Mouse (Mus musculus): ENCODE results near the gene Cacna1b. TPM values are rescaled to one million over a fixed set of nuclear protein-coding genes. Genes with fewer than 3 reads are reported as not detected.

Cacna1b gene
- total RNA-seq (2021) = under 1 TPM; 0.05 to 0.42 TPM

DNA sequence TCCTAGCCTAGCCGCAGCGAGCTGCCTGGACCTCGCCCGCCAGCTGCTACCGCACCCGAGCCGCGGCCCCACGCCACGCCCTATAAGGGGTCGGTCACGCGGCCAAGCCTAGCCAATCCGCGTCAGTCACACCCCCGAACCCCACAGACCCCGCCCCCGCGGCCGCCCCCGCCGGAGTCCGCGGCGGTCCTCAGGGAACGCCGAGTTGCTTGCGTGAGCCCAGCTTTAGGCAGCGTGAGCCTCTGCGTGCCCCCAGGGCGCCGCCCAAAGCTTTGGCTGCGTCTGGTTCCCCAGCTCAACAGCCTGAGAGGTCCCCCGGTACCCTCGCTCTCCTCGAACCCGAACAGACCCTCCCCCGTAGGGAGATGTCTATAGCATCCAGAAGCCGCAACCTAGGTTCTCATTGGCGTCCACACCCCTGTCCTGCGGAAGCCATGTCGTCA is at the start of gene Cacna1b:
Cacna1b (minus strand) TSS at position 38 of the 443 bp plus-strand sequence.
- intact Hi-C loops (cut with DNase I) = no loop called here
- peak; percentile 20 to 26 for DNase-seq

DNA sequence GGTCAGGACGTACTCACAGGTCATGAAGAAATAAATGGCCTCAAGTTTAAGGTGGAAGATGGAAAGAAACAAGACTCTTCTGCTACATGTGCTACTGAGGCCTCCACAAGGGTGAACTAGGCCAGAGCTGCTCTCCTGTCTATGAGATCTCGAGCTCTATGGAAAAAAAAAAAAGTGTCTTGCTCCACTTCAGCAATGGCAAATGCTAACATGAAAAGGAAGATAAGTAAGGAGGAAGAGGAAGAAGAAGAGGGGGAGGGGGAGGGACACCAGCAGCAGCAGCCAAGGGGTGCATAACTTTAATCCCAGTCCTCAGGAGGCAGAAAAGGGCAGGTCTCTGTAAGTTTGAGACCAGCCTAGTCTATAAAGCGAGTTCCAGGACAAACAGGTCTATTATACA is 46.8 kb upstream of the Cacna1b start:
- no peak for DNase-seq
- intact Hi-C loops (cut with DNase I) = no loop called here

DNA sequence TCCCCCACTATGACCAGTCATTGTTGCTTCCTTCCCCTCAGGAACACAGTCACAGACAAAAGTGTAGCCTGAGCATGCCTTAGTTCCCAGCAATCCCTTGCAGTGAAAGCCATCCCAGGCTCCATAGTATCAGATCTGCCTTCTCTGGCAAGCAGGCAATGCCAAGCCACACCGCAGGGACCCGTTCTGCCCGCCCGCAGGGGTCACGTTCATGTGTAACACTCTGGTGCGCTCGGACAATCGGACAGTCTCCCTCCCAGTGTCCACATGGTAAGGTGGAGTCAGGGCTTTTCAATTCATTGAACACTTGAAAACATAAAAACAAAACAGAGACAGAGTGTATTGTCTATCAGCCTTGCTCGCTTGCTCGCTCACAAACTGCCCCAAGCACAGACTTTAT is 44.7 kb upstream of the Cacna1b start:
- intact Hi-C loops (cut with DNase I) = no loop called here
- no peak for DNase-seq

DNA sequence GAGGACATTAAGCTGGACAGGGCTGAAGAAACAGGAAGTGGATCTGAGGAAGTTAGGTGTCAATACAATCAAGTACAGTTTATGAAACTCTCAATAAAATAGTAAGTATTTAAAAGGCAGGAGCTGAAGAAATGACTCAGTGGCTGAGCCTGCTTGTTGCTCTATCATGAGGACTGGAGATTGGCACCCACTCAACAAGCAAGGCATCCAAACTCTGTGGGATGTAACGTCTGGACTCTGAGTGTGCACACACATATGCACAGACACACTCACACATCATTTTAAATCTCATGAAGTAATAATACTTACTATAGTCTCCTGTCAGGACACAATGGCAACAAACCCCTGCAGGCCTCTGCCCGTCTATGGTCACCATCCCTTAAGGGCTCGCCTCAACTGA is 44.1 kb upstream of the Cacna1b start:
- DNase-seq = no peak
- intact Hi-C loops (cut with DNase I) = no loop called here

DNA sequence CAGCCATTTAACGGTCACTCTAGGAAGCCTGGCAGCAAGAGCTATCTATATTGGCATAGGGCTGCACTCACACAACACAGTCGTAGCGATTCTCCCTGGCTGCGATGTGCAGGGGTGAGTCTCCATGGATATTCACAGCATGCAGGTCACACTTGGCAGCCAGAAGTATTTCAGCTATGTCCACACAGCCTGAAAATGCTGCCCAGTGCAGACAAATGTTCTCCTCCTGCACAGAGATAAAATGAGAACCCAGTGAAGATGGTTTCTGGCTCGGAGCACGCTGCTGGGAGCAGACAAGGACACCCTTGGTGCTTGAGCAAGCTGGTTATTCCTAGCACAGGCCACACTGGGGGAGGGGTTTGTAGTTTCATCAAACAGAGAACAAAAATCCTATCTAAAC is 43.2 kb upstream of the Cacna1b start:
- DNase-seq = peak; percentile 21 to 31

DNA sequence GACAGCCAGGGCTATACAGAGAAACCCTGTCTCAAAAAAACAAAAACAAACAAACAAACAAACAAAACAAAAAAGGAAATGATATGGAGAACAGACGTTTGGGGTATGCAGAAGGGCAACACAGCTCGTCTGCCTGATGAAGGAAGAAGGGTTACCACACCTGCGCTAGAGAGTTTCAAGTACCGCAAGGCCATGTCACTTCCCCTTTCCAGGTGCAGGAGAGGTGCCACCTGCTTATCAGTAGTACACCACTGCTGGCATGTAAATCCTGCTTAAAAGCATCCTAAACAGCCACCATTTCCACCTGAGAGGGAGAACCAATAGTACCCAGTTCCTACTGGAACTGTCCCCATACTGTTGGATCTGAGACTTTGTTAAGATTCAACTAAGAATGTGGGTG is 42.7 kb upstream of the Cacna1b start:
- intact Hi-C loops (cut with DNase I) = no loop called here
- no peak for DNase-seq

More for the DNA sequence above, 43.2 kb upstream of the Cacna1b start:
- intact Hi-C loops (cut with DNase I) = no loop called here

DNA sequence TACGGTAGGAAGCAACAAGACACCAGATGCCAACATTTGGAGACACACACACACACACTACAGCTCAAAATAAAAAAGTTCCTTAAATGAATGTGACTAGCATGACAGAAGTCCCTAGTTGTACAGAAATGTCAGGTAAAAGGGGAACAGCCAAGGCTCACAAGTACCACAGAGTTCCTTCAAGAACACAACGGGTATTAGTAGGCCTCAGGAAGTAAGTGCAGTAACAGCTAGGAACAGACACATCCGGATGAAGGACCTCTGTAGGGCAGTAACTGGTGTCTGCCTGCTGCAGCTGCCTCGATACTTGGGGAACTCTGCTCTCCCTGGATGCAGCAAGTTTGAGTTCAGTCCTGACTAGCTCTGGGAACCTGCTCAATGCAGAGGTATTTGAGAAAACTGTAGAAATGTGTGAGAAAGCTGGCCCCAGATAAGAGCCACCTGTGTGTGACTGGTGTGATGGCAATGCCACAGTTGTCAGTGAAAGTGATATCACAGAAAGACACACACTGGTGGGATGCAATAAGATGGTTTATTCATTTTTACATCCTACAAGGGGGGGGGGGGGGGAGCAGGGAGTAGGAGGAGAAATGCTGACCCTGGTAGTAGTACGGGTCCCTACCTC is 34.0 kb upstream of the Cacna1b start:
- intact Hi-C loops (cut with DNase I) = no loop called here
- no peak for DNase-seq

DNA sequence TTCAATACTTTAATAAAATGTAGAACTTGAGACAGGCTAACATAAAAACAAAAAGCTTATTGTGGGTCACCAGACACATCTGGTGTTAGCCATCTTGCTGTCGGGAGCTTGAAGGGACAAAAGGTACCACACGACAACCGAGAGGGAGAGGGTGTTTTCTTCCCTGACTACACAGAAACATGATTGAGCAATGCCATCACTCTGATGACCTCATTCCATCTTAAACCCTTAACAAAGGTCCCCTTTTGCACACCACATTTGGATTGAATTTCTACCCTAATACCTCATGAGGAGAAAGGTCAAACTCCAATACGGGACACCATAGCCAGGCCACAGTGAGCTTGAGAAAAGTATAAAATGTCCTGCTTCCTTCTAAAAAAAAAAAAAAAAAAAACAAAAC is 24.3 kb upstream of the Cacna1b start:
- intact Hi-C loops (cut with DNase I) = no loop called here
- no peak for DNase-seq

DNA sequence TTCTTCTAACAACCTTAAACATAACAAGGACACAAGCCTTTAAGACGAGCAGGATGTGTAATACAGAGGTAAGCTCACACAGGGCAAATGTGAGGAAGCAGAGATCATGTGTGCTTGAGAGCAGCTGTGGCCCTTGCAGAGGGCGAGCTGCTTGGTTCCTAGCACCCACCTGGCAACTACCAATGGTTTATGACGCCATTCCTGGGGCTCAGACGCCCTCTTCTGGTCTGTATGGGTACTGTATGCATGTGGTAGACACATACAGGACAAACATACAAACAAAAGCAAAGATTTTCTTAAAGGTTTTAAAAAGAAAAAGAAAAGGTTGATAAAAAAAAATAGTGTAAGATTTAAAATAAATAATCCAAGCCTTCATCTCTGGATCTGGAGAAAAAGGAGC is 18.3 kb upstream of the Cacna1b start:
- intact Hi-C loops (cut with DNase I) = no loop called here
- DNase-seq = no peak

DNA sequence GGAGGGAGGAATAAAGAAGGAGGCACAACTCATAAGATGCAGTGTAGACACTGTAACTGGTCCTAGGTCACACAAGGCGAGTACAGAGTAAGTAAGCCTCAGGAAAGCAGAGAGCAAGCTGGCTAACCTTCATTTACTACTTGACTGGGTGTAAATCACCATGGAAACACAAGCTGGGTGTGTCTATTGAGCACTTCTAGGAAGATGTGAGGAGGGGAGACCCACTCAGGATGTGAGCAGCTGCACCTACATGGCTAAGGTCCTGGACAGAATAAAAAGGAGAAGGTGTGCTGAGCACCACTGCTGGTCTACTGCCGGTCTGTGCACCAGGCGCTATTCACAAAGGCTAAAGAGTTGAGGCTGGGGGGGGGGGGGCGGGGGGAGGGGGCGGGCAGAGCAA is 13.9 kb upstream of the Cacna1b start:
- intact Hi-C loops (cut with DNase I) = no loop called here
- DNase-seq = no peak

DNA sequence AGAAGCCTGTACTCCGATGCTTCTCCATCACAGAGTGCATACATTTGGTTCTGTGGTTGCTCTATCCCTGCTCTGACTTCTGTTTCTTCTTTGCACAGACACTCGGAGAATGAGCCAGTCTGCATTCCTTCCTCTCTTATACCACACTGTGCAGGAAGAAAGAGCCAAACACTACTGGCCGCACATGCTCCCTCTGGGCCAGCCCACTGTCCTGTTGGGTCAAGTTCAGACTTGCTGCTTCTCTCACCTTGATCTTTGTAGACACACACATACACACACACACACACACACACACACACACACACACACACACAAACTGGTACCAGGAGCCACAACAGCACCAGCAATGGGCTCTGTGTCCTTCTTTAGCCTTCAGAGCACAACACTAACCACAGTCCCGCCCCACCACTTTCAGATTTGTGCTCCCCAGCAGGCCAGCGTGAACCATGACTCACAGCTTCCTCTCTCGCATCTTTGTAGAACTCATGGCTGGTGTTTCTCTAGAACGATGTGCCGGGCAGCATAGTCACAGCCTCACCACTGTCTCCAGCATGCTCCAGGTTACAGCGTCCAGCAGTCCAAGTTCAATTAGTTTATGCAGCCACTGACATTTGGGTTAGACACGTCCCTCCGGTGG is 13.1 kb upstream of the Cacna1b start:
- no peak for DNase-seq
- intact Hi-C loops (cut with DNase I) = no loop called here

DNA sequence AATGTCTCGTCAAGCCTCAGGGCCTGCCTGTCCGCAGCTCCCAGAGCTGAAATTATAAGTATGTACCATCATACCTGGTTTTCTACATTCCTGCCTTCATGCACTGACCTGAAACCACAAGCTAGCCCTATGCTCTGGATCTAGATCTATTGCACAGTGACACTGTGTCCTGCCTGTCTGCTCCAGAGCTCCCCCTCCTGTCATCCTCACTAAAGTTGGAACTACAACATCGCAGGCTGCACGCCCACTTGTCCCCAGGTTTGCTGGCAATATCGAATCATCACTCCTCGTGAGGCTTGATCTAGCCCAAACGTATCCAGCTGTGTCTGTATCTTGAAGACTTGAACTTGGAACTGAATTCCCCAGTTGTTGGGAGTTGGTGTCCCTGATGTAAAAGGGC is 11.9 kb upstream of the Cacna1b start:
- DNase-seq = no peak
- intact Hi-C loops (cut with DNase I) = no loop called here

DNA sequence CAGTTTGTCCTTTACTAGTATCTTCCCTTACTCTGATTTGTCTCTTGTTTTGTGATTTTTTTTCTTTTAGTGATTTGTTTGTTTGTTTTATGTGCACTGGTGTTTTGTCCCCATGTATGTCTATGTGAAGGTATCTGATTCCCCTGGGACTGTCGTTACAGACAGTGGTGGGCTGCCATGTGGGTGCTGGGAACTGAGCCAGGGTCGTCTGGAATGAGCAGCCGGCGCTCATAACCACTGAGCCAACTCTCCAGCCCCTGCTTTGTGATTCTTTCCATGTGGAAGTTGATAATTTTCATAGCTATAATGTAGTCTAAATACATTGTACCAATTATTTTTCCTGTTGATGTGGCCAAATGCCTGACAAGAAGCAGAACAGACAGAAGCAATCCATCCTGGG is 7.9 kb upstream of the Cacna1b start:
- intact Hi-C loops (cut with DNase I) = no loop called here
- no peak for DNase-seq

DNA sequence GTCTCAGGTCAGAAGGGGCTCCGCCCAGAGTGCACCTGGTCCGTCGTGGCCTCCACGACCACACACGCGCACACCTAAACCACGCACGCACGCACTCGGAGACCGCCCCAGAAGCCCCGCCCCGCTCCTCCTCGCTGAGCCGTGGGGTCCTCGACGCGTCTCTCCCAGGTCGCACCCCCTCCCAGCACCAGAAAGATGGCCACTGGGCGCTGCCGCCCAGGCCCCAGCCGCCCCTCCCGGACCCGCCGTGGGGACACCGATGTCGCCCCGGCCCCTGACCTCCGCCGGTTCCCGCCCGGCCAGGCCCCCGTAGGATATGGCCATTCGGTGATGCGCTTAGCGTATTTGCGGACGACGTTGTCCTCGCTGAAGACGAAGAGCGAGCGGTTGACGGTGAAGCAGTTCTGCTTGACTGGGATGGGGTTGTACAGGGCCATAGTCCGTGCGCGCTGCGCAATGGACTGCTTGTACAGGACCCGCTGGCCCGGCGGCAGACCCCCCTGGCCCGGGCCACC is 449 bp downstream of the Cacna1b start:
- intact Hi-C loops (cut with DNase I) = no loop called here
- DNase-seq = no peak

DNA sequence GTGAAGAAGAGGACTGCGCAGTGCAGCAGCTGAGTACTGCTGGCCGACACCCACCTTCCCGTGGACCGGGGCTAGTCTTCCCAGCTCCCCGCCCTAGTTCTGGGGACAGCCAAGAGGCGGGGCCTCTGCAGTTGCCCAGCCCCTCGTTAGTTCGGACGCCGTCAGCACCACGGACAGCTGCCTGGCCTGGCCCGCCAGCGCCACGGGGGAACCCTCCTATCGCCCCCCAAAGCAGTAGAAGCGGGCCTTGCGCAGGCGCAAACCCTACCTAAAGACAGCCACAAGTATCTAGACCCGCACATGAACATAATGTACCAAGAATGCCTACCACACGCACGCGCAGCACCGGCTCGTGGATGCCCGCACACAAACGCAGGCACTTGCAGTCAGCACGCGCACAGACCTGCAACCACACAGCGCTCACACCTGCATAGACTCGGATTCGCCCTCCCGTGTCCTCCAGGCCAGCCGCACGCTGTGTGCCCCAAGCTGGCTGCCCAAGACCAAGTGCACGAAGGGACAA is 968 bp downstream of the Cacna1b start:
- peak; percentile 56 to 61 for DNase-seq
- intact Hi-C loops (cut with DNase I) = no loop called here

DNA sequence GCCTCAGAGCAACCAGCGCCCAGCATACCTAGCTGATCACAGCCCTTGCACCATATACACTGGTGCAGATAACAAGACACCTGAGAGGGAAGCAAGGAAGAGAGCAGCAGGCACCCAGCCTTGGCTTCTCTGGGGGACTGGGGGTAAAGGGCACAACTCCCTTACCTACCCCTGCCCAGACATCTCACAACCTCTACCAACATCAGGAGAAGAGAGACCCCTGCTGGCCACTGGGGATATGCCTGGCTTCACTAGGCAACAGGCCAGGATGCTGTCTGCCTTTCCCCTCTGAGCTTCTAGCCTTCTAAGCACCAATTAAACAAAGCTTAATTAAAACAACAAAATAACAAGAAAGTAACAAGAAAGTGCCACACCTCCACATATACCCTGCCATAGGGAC is 7.7 kb downstream of the Cacna1b start:
- intact Hi-C loops (cut with DNase I) = loop anchor here (1.0 to 10.0 kb wide), 3 partner anchors 181 to 460 kb away; partner anchors contain the start of gene Il1f10
- DNase-seq = peak; percentile 30 to 55

DNA sequence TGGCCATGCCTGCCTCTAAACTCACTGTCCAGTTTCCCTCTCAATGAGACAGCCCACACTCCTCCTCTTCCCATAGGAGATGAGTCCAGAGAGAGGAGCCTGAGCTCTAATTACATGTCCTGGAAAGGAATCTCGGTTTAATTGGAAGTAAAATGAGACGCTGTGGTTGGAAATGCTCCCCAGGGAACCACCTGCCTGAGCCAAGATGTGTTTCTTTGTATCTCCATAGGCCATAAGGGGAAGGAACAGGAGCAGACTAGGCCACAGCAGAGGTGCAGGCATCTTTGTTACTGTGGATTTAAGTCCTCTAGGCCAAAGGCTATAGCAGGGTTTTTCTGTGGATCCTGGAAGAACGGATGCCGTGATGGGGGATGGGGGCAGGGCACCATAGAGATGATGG is 10.4 kb downstream of the Cacna1b start:
- intact Hi-C loops (cut with DNase I) = loop anchor here (10.0 kb wide), 1 partner anchor 458 kb away; the partner anchor contains the start of gene Il1f10
- no peak for DNase-seq

DNA sequence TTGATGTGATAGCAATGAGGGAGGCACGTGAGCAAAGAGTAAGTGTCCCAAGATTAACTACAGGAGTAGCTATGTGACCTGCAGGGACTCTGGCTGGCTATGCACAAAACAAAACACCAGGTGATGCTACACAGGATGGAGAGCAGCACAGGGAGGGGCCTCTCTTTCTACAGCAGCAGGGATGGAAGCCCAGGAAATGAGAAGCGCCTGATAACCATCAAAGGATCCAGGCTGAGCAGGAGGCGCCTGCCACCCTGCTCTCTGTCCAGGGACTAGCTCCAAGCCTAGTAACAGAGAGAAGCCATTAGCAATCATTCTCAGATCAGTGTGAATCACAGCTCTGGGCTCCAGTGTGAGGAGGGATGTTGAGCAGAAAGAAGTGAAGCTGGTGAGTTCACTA is 12.9 kb downstream of the Cacna1b start:
- DNase-seq = no peak
- intact Hi-C loops (cut with DNase I) = loop anchor here (10.0 kb wide), 1 partner anchor 455 kb away; the partner anchor contains the start of gene Il1f10

DNA sequence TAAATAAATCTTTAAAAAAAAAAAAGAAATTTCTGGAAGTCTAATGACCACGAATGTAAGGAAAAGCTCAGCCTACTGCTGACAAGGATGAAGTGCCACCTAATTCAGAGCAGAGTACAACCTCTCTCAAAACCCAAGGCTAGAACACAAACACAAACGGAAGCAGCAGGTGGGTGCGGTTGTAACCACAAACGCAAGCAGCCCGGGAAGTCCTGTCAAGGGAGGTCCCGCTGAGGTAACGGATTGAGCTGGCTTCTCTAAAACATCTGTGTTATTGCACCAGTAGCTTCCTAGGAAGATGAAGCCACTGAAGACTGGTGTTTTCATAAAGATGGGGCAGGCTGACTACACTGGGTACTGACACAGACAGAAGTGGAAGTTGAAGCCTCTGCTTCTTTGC is 15.1 kb downstream of the Cacna1b start:
- no peak for DNase-seq
- intact Hi-C loops (cut with DNase I) = no loop called here

DNA sequence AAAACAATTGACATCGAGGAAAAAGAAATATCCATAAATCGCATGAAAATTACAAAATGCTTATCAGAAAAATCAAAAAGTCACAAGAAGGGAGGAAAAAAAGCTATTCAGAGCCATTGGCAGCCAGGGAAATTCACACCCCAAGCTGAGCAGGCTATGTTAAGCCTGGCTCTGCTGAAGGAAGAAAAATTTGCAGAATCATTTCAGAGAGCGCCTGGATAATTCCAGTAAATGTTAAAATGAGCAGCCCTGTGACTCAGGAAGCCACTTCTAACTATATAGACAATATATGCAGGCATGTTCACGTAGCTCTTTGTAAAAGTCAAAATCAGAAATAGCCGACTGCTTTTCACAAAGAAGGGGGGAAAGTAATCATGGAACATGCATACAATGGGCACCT is 23.3 kb downstream of the Cacna1b start:
- intact Hi-C loops (cut with DNase I) = no loop called here
- DNase-seq = no peak

DNA sequence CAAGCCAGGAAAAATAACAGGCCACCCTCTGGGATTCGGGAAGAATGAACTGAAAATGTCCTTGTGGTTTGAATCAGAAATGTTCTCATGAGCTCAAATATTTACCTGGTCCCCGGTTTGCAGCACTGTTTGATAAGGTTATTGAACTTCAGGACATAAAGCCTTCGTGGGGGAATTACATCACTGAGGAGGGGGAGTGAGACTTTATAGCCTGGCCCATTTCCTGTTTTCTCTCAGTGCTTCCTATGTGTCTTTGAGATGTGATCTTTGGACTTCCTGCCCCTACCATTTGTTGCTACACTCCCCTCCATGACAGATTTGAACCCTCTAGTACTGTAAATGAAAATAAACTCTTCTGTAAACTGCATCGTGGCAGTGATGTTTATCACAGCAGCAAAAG is 29.8 kb downstream of the Cacna1b start:
- DNase-seq = no peak
- intact Hi-C loops (cut with DNase I) = no loop called here

DNA sequence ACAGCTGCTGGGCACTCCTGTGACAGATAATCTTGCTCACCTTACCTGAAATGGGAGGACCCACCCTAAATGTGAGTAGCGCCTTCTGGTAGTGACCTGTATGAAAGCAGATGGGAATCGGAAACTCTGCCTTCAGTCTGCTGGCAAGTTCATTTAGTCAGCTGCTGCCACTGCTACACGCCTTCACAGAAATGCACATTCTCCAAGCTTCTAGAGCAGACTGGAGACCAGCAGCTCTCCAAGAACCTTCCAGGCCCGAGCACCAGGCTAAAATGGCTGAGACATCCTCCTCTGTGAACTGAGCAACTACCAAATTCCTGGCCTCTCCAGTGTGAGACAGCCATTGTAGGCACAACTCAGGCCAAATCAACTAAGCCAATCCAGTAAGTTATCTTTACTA is 37.1 kb downstream of the Cacna1b start:
- no peak for DNase-seq
- intact Hi-C loops (cut with DNase I) = no loop called here

Measured in heart, postnatal 36 days (tissue).